Mouse (Mus musculus) midbrain, embryonic 13.5 days (tissue): ENCODE results near the gene Kera. TPM values are rescaled to one million over a fixed set of nuclear protein-coding genes. Genes with fewer than 3 reads are reported as not detected.

Experiments
- ATAC-seq: fragments of 200-750 bp; cut with Nextera tagmentation; 2 replicates; pipeline ENCODE4 v1.8.0; 2017; ENCODE audit warnings: mild to moderate bottlenecking, moderate TSS enrichment, moderate library complexity
- H3K27ac ChIP-seq: fragments of 300-500 bp; sonication (generic); 2 replicates; pipeline ENCODE4 v1.5.1; 2015; ENCODE audit warnings: inconsistent platforms, mild to moderate bottlenecking, moderate library complexity
- H3K27me3 ChIP-seq: fragments of 300-500 bp; sonication (generic); 2 replicates; pipeline ENCODE4 v1.6.1; 2015; ENCODE audit warnings: mild to moderate bottlenecking, inconsistent platforms
- H3K36me3 ChIP-seq: fragments of 300-500 bp; sonication (generic); 2 replicates; pipeline ENCODE4 v1.6.1; 2015; ENCODE audit warnings: mild to moderate bottlenecking, inconsistent platforms
- H3K4me1 ChIP-seq: fragments of 300-500 bp; sonication (generic); replicated peaks from 2 replicates; pipeline ENCODE4 v1.6.1; 2015; ENCODE audit warnings: inconsistent platforms
- H3K4me2 ChIP-seq: fragments of 300-500 bp; sonication (generic); replicated peaks from 2 replicates; pipeline ENCODE4 v1.6.1; 2015; ENCODE audit warnings: moderate library complexity, mild to moderate bottlenecking, inconsistent platforms
- H3K4me3 ChIP-seq: fragments of 300-500 bp; sonication (generic); replicated peaks from 2 replicates; pipeline ENCODE4 v1.5.1; 2015; ENCODE audit warnings: mild to moderate bottlenecking, inconsistent platforms
- H3K9ac ChIP-seq: fragments of 300-500 bp; sonication (generic); replicated peaks from 2 replicates; pipeline ENCODE4 v1.6.1; 2015; ENCODE audit warnings: mild to moderate bottlenecking, inconsistent platforms
- H3K9me3 ChIP-seq: fragments of 300-500 bp; sonication (generic); 2 replicates; pipeline ENCODE4 v1.6.1; 2016; ENCODE audit warnings: mild to moderate bottlenecking, inconsistent platforms
- WGBS: fragments of 180-500 bp; shearing (Covaris S2); methylation state at CpG from one replicate; pipeline ENCODE4 v1.1.7; 2015; 5-methylcytosine and 5-hydroxymethylcytosine counted together
- polyA plus RNA-seq: library from polyadenylated mRNA; unstranded; fragments of >200 nt; fragmentation: Nextera tagmentation; extraction: Ambion mirVana; gene quantifications from 2 replicates; pipeline ENCODE4 v1.2.1, GENCODE M21; 2015

Gene Kera
- polyA plus RNA-seq, 1 experiment from 2014 or later = not detected

GRCm38 (mm10) chr10:97622328-97622727 is 15.6 kb downstream of the Kera start:
- Histone ChIP-seq H3K36me3 (no peaks in the 10 kb centered on the region), H3K27ac (no peak overlapping the region), H3K9me3 (no peaks in the 10 kb centered on the region), H3K9ac (no peak overlapping the region), H3K4me2 (no peak overlapping the region), H3K4me1 (no peaks in the 10 kb centered on the region), H3K27me3 (no peaks in the 10 kb centered on the region), H3K4me3 (no peak overlapping the region)
- ATAC-seq = no peak
- WGBS = 86% methylated on average over 1 of the region's 1 CpGs

- 84% methylated on average over 2 of the region's 2 CpGs for WGBS
- Histone ChIP-seq H3K27me3 (no peaks in the 10 kb centered on the region), H3K27ac (no peak overlapping the region)
Measured at GRCm38 (mm10) chr10:97624381-97624780, 17.7 kb downstream of the Kera start.

GRCm38 (mm10) chr10:97625116-97625515 is 18.4 kb downstream of the Kera start:
- 77% methylated on average over 4 of the region's 4 CpGs for WGBS
- Histone ChIP-seq H3K4me3 (no peak overlapping the region), H3K4me2 (no peak overlapping the region), H3K36me3 (no peaks in the 10 kb centered on the region), H3K4me1 (no peaks in the 10 kb centered on the region), H3K9me3 (no peaks in the 10 kb centered on the region), H3K9ac (no peak overlapping the region), H3K27me3 (no peaks in the 10 kb centered on the region), H3K27ac (no peak overlapping the region)
- no peak for ATAC-seq

More at GRCm38 (mm10) chr10:97624381-97624780, 17.7 kb downstream of the Kera start:
- Histone ChIP-seq H3K4me2 (no peak overlapping the region), H3K9me3 (no peaks in the 10 kb centered on the region), H3K4me1 (no peaks in the 10 kb centered on the region), H3K4me3 (no peak overlapping the region), H3K9ac (no peak overlapping the region), H3K36me3 (no peaks in the 10 kb centered on the region)
- no peak for ATAC-seq

DNA sequence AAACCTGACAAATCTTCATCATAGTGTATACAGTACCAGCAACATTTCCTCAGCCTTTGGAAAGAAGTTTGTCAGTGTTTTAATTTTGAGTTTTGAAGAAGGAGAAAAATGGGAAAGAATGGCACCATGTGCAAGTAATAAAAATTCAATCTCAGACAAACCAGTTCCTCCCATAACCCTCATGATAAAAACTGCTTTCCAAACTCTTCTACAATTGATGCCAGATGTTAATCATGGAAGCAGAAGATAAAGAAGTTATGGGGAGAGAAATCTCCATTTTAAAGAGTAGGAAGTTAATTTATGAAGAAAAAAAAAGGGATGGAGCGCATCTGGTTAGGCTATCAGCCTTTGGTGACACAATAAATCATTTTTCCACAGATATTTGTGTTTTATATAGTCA is 19.9 kb downstream of the Kera start:
- no peaks in the 10 kb centered on the region for H3K27me3 ChIP-seq
- no peak overlapping the region for H3K9ac ChIP-seq
- no peaks in the 10 kb centered on the region for H3K4me1 ChIP-seq
- no peak overlapping the region for H3K27ac ChIP-seq
- H3K9me3 ChIP-seq = no peaks in the 10 kb centered on the region
- no peaks in the 10 kb centered on the region for H3K36me3 ChIP-seq
- H3K4me2 ChIP-seq = no peak overlapping the region
- H3K4me3 ChIP-seq = no peak overlapping the region
- 89% methylated on average over 1 of the region's 1 CpGs for WGBS
- no peak for ATAC-seq

DNA sequence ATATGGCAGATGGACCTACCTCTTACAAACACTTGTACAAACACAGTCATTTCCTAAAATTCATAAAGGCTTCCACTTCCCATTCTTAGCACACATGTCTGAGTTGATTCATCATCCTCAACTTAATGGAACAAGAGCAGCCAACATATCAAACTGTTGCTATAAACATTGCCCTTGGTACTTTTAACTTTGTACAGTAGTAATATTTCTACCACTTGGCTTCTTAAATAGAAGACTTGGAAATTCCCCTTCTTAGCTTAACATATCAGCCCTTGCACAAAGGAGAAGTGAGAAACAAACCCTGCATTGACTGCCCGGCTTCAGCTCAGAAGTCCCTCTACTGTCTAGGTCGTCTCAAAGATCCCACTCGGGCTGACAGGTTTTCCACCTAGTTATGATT is 24.4 kb downstream of the Kera start:
- Histone ChIP-seq H3K4me1 (no peaks in the 10 kb centered on the region), H3K36me3 (no peaks in the 10 kb centered on the region), H3K9me3 (no peaks in the 10 kb centered on the region), H3K4me3 (no peak overlapping the region), H3K27me3 (no peaks in the 10 kb centered on the region), H3K9ac (no peak overlapping the region), H3K4me2 (no peak overlapping the region), H3K27ac (no peak overlapping the region)
- WGBS = 87% methylated on average over 3 of the region's 3 CpGs
- no peak for ATAC-seq

DNA sequence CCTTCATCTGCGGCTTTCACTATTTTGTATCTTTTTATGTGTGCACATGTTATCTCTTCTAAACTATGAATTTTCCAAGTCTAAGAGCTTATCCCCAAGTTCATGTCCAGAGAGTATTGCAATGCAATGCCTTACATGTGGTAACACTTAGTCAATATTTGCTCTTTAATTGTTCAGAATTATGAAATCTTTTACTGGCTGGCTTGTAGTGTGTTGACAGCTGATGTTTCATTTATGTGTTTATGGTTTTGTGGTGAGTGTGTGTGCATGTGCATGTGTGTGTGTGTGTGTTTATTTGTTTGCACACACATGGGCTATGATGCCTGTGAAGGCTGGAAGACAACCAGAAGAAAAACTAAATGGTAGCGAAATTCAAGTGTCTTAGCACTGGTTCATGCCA is 35.2 kb downstream of the Kera start:
- H3K9me3 ChIP-seq = no peaks in the 10 kb centered on the region
- ATAC-seq = no peak
- no peaks in the 10 kb centered on the region for H3K4me1 ChIP-seq
- no peak overlapping the region for H3K9ac ChIP-seq
- no peaks in the 10 kb centered on the region for H3K36me3 ChIP-seq
- WGBS = 92% methylated on average over 2 of the region's 2 CpGs
- H3K4me2 ChIP-seq = no peak overlapping the region
- no peak overlapping the region for H3K27ac ChIP-seq
- no peak overlapping the region for H3K4me3 ChIP-seq
- H3K27me3 ChIP-seq = no peaks in the 10 kb centered on the region

DNA sequence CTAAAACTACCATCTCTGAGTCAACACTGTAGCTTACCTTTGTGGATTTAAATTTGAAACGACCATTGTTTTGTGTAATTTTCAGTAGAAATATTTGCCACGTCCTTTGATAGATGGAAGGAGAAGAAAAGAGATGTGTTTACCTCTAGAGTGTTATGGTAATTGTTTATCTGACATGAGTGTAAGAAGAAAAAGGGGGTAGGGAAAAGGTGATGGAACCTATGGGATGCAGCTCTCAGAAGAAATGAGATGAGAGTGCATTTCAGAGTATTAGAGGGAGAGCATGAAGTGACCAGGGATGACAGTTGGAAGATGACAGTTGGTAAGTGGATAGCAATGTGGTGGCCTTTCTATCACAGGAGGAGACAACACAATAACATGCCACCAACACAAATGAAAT is 37.1 kb downstream of the Kera start, which contains the start of gene Epyc:
Epyc (plus strand) TSS at position 301 of the 400 bp plus-strand sequence.
- Histone ChIP-seq H3K4me3 (no peak within 1 kb of the TSS), H3K9me3 (no peaks in the 10 kb centered on the region), H3K27me3 (no peaks in the 10 kb centered on the region), H3K9ac (no peak within 1 kb of the TSS), H3K4me2 (no peak within 1 kb of the TSS), H3K4me1 (no peaks in the 10 kb centered on the region), H3K27ac (no peak within 1 kb of the TSS), H3K36me3 (no peaks in the 10 kb centered on the region)
- no peak for ATAC-seq
- 83% methylated on average over 2 of the region's 2 CpGs for WGBS

- ATAC-seq = no peak
- H3K9ac ChIP-seq = no peak overlapping the region
- H3K4me2 ChIP-seq = no peak overlapping the region
- H3K27me3 ChIP-seq = no peaks in the 10 kb centered on the region
- WGBS = 73% methylated on average over 2 of the region's 2 CpGs
- H3K4me1 ChIP-seq = no peaks in the 10 kb centered on the region
- no peak overlapping the region for H3K4me3 ChIP-seq
- no peaks in the 10 kb centered on the region for H3K9me3 ChIP-seq
- no peaks in the 10 kb centered on the region for H3K36me3 ChIP-seq
- no peak overlapping the region for H3K27ac ChIP-seq
Measured at GRCm38 (mm10) chr10:97650334-97650733, 43.7 kb downstream of the Kera start.

DNA sequence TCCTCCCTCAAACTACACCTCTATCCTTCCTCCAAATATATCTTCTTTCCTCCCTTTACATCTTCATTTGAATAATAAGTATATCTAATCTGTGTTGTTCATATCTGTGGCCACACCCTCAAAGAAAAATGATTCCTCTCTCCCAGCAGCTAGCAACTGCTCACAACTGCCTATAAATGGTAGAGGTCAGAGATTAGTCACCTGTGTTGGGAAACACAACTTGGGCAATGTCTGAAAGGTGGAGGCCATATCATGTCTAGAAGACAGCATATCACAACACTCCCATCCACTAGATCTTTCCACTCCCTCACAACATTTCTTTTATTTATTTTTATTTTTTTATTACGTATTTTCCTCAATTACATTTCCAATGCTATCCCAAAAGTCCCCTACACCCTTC is 52.8 kb downstream of the Kera start:
- Histone ChIP-seq H3K27ac (no peak overlapping the region), H3K4me1 (no peaks in the 10 kb centered on the region), H3K9me3 (no peaks in the 10 kb centered on the region), H3K9ac (no peak overlapping the region), H3K4me3 (no peak overlapping the region), H3K4me2 (no peak overlapping the region), H3K36me3 (no peaks in the 10 kb centered on the region), H3K27me3 (no peaks in the 10 kb centered on the region)
- WGBS = 87% methylated on average over 1 of the region's 1 CpGs
- no peak for ATAC-seq

Other genes starting within 250 kb of the Kera start
- gene Dcn, start 127.3 kb upstream of the Kera start, polyA plus RNA-seq = 51.8 and 63.4 TPM in 2 replicates
- gene Lum, start 41.8 kb upstream of the Kera start, polyA plus RNA-seq = 31.3 and 35.8 TPM in 2 replicates
- 0.30 and 0.63 TPM in 2 replicates for gene Epyc, start 37.2 kb downstream of the Kera start, polyA plus RNA-seq
- not detected in 2 replicates for gene Ccer1, start 86.2 kb downstream of the Kera start, polyA plus RNA-seq
- not detected in 2 replicates for gene C030005K15Rik, start 119.9 kb downstream of the Kera start, polyA plus RNA-seq